Mouse (Mus musculus) thymus, postnatal 10 days (tissue): ENCODE results near the gene Immp1l.

ENCODE experiments used
- DNase-seq, 2 experiments: peaks; one replicate each; pipeline ENCODE4 v3.0.0; 2021; ENCODE audit warnings: low spot score in 2 of 2

Immp1l gene

DNA sequence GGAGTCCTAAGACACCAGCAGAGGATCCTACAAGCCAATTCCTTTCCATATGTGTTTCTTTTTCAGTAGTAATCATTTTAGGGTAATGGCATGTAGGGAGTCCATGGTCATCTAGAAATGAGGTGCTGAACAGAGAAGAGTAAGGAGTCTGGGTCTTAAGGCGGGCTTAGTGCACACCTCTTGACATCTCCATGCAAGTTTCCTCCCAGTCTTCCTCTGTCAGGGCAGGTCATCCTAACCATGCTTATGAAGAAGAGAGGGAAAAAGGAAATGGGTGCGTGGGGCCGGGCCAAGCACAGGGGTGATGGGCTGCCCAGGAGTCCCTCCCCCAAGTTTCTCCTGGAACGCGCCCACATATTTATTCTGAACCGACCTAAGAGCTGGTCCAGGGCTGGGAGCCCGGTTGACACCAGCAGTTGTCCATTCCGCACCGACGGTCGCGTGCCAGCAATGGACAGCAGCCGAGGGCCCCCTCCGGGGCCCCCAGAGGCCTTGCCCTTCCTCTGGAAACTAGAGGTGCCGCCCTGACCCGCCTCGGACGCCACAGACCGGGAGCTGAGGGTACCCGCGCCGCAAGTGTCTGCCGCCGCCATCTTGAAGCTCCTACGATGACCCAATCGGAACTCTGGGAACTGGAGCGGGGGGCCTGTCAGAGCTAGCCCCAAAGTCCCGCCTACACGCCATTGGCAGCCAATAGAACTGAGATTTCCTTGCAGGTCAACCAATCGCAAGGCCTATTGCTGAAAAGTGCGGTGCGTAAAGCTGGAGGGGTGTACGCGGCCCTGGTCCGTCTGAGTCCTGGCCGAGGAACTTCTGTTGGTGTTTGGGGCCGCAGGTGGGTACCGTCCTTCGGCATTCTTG is at the start of gene Immp1l, which contains the start of gene Elp4:
Gene Immp1l, plus strand, starts transcription at position 743 of the 861 bp plus-strand sequence.
Gene Elp4, minus strand, starts transcription at position 669 of the 861 bp plus-strand sequence.
- DNase-seq = peak; percentile 93 to 94

GRCm38 (mm10) chr2:105854740-105855139 is 49.7 kb upstream of the Immp1l start:
- DNase-seq = no peak

DNA sequence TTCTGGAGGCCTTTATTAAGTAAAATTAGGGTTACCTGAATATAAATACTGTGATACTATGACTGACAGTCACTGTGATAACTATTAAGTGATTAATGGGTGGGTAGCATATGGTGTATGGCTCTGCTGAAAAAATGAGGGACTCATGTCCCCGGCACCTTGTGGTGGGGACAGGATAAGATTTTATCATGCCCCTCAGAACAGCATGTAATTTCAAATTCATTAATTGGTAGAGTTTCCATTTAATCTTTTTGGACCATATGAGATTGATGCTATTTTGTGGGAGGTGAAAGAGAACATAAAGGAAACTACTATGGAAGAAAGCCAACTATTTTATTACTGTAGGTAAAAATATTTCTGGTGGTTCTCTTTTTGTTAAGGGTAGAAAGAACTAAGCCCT is 31.0 kb upstream of the Immp1l start:
- no peak for DNase-seq

GRCm38 (mm10) chr2:105890816-105891215 is 13.6 kb upstream of the Immp1l start:
- no peak for DNase-seq

GRCm38 (mm10) chr2:105904757-105905146 is 314 bp downstream of the Immp1l start:
- DNase-seq = no peak

- DNase-seq = peak; percentile 7
Observed at GRCm38 (mm10) chr2:105908351-105908750, 3.9 kb downstream of the Immp1l start.

DNA sequence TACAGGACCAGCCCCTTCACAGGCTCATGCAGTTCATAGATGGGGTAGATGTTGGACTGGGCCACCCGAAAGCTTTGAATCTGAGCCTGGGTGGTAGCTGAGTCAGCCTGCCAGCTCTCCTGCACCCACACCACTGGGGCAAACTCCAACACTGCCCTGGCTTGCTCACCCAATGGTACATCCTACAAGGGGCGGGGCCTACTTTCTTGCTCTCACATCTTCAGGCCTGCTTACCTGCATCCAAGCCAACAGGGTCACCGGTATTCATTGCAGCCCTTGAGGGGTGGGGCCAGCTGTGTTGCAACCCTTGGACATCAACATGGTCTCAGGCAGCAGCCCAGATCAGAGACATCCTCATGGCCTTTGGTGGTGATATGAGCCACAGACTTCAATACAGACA is 6.2 kb downstream of the Immp1l start:
- DNase-seq = no peak

GRCm38 (mm10) chr2:105913655-105914366 is 9.4 kb downstream of the Immp1l start:
- no peak for DNase-seq

DNA sequence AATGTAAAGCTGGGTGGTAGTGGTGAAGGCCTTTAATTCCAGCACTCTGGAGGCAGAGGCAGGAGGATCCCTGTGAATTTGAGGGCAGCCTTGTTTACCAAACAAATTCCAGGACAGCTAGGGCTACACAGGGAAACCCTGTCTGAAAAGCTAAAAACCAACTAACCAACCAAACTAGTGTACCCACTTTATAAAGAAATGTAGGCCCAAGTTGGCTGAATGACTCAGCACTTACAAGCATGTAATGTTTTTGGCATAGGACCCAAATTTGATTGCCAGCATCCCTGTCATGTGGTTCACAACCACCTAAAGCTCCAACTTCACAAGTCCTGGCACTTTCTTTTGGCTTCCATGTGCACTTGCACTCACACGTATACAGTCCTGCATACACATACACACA is 12.2 kb downstream of the Immp1l start:
- no peak for DNase-seq

GRCm38 (mm10) chr2:105917623-105918346 is 13.3 kb downstream of the Immp1l start:
- no peak for DNase-seq

GRCm38 (mm10) chr2:105950131-105950530 is 45.7 kb downstream of the Immp1l start:
- DNase-seq = no peak

DNA sequence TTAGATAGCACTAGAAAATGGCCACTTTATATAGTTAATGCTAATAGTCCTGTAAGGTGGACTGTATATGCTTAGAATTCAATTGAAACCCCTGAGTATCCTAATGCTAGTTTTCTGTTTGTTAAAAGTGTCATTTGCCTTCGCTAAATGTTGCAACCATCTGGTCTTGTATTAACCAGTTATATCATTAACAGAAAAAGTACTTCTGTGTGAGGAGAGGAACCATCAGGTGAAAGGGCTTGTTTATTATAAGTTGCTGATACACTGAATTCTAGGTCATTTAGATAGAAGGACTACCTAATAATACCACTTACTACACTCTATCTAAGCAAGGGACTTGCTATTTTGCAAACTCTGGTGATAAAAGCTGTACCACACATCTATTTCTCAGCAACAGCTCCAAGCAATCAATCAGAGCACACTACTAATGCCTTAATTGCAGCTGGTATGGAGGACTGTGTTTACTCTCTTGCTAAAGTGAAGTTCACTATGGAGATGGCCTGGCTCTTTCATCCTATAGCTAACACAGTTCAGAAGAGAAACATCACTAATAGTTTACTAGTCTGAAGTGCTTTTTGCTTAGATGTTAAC is 47.0 kb downstream of the Immp1l start:
- DNase-seq = no peak

GRCm38 (mm10) chr2:105953862-105954261 is 49.4 kb downstream of the Immp1l start:
- no peak for DNase-seq

- DNase-seq = no peak
Observed at GRCm38 (mm10) chr2:105963447-105963846, 59.0 kb downstream of the Immp1l start.

- DNase-seq = no peak
Observed at GRCm38 (mm10) chr2:105973941-105974340, 69.5 kb downstream of the Immp1l start.

GRCm38 (mm10) chr2:105978065-105978464 is 73.6 kb downstream of the Immp1l start:
- DNase-seq = no peak

- DNase-seq = no peak
Observed at GRCm38 (mm10) chr2:105985206-105985605, 80.8 kb downstream of the Immp1l start.

GRCm38 (mm10) chr2:105987131-105987530 is 82.7 kb downstream of the Immp1l start:
- DNase-seq = no peak

- no peak for DNase-seq
Observed at GRCm38 (mm10) chr2:105987999-105988398, 83.6 kb downstream of the Immp1l start.

DNA sequence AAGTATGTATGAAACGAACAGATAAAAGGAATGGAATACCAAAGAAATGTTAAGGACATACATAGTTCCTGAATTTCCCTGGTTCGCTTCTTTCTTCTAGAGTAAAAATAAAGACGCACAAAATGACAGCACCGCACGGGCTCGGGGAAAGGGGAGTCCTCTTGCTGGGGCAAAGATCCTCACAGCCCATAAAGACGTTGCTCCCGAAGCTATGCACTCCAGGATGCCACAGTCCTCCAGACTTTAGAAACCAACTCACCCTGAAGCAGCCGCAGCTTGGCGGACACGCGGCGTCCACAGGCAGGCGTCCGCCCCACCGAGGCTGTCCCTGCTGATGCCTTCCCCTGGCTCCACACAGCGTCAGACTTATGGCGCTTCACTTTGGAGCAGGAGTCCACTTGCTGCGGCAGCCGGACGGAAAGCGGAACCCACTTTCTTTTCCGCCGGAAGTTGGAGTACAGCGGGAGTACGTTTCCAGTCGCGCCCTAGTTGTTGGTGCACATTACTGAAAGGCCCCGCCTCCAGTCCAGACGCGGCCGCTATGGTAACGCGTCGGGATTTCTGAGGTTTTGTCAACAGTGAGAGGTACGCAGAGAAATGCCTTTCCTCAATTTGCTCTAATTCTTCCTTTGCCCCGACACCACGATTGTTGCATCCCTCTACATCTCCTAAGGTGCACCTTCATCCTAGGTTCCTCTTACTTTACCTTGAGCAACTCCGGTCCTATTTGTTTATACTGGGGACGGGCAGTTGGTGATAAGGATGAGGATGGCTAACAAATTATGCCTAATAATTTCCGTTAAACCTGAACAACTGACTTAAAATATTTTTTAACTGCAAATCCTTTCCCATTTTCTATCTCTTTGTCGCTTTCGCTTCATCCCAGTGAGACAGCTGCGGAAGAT is 98.6 kb downstream of the Immp1l start, which contains the start of gene Dnajc24:
Gene Dnajc24, minus strand, starts transcription at position 715 of the 905 bp plus-strand sequence.
- DNase-seq = peak; percentile 74 to 82

GRCm38 (mm10) chr2:106008415-106008814 is 104.0 kb downstream of the Immp1l start:
- no peak for DNase-seq
